Mouse (Mus musculus) cerebellum, adult 11-12 months (tissue): ENCODE data around the gene Orai1.
A peak's percentile ranks its signal among the peaks of the same experiment; 100 is the strongest.

Source experiments
- DNase-seq: peaks from one replicate; pipeline ENCODE4 v3.0.0; 2022

Orai1 gene

DNA sequence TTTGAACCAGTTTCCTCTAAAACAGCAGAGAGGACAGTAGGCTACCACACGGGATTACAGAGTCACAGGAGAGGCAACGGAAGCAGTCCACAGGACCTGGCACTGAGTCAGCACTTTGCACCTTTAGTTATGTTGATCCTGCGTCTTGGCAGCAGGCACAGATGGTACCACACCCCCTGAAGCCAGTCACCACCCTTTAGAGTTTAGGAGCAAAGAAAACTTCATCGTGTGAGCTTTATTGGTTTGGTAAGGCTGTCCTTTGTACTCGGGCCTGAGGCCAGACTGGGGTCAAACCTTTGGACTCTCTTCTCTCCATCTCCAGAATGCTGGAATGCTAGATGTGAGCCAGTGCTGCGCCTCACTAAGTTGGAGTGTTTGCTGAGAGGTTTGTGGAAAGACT, 20.7 kb downstream of the Orai1 start:
- no peak for DNase-seq

DNA sequence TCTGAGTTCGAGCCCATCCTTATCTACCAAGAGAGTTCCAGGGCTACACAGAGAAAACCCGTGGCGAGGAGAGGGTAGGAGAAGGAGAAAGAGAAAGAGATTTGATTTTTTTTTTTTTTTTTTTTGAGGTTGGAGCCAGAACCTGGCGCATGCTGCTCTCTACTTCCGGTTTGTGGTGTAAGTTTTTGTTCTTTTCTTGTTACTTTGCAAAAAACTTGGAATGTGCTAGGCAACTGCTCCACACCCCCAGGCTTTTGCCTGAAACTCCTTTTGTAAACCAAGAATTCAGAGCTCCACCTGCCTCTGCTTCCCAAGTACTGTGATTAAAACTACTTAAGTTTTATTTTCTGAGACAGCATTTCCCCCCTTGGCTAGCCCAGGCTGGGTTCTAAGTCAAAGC, 23.2 kb downstream of the Orai1 start:
- no peak for DNase-seq

DNA sequence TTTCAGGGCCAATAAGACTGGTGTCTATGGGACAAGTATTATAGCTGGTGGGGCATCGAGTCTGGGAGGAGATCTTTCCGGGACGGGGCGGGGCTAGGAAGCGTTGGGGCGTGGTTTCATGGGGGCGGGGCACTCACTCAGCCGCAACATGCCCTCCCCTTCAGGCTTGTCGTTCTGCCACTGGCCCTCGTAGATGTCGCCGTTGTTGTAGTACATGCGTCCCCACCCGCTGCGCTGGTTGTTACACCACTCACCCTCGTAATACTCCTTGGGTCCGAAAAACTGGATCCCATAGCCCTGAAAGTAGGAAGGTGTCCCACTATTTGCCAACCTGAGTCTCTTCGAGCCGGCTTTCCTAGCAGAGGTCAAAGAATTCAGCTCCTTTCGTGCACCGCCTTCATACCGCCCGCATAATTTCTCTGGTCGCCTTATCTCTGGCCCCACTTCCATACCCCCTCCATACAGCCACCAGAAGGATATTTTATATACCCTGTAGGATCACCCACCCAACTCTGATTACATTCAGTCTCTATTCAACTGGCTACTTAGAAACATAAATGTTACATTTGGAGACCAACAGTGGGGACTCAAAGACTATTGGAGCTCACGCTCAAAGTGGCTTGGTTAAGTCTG, 24.4 kb downstream of the Orai1 start:
- DNase-seq: no peak

DNA sequence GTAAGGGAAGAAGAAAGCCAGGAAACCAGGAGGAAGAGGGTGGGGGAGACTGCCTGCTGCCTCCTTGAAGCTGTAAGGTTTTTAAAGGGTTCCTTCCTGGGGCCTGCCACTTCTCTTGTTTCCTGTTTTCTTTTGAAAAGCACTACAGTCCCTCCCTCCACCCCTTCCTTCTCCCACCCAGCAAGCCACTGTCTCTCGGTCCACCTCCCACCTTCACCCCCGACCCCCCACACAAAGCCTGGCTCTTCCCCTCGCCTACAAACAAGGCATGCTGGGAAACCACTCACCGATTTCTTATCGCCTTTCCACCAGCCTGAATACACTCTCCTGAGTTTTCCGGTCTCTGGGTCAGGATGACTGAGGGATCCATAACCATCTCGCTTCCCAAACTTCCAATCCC, 25.9 kb downstream of the Orai1 start:
- no peak for DNase-seq

DNA sequence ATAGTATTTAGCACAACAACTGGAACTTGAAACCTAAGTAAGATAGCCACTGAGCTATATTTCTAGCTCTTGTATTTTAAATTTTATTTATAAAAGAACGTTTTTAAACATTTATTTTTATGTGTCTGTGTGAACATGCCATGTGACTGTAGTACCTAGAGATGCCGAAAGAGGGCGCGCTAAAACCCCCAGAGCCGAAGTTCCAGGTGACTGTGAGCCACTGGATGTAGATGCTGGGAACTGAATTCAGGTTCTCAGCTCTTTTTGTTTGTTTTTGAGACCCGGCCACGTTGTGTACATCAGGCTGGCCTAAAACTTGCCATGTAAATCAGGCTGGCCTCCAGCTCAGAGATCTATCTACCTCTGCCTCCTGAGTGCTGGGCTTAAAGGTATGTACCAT, 29.0 kb downstream of the Orai1 start:
- no peak for DNase-seq

DNA sequence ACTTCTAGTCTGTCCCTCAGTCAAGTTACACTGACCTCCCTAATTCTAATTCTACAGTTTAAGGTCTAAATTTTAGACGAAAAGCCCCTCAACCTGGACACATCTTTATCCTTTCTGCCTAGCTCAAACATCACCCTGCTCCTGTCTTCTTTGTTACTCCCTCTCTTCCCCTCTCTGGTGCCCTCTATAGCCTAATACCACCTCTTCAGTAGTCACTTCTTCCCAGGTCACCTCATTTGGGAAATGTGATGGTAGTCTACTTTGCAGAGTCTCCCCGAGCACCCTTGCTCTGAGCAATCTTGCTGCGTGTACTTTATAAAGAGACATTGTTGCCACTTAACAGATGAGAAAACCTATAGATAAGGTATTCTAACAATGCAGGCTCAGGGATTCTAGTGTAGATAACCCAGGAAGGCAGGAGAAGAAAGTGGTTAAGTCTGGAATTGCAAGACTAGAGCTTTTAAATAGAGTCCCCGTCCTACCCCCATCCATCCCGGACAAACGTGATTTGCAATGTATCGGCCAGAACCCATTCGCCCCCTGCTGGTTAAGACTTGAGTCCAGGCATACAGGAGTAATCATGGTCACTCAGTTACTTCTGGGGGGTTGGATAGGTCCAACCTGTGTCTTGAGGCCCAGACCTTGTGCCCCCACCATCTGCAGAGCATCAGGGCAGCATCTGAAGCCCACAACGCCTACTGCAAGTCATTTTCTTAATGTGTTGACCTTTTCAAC, 30.9 kb downstream of the Orai1 start:
- no peak for DNase-seq

DNA sequence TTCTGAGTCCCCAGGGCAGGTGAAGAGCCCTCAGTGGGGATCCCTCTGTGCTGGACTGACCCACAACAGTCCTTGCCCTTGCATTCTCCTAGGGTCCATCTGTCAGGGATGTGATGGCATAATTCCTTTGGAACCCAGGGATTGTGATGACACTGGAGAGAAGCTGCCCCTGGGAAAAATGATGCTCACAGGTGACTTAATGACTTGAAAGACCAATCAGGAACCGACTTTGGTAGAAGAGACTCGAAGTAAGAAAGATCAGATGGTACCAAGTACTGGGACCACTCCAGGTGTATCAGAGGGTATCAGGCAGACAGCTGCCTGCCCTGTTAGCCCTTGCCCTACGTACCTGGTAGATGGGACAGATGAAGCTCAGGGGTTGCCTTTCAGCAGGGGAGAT, 32.0 kb downstream of the Orai1 start, which contains the start of gene Morn3:
Gene Morn3 (minus strand): TSS at position 101 of the 400 bp plus-strand sequence.
- no peak for DNase-seq

DNA sequence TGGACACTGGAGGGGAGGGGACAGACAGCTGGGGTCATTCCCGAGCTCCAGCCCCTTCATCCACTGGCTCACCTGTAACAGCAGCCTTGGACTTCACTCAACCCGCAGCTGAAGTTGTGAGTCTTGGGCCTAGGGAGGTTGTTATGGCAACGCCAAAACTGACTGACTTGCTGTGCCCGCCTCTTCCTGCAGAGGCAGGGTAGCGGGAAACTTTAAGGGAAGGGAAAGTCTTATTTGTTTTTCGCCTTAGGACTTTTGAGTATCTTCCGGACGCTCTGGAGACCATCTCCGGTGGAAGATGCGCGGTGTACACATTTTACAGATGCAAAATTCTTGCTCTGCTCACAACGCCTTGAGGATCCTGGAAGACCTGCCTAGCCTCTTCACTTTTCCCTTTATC, 34.4 kb downstream of the Orai1 start:
- DNase-seq: no peak

DNA sequence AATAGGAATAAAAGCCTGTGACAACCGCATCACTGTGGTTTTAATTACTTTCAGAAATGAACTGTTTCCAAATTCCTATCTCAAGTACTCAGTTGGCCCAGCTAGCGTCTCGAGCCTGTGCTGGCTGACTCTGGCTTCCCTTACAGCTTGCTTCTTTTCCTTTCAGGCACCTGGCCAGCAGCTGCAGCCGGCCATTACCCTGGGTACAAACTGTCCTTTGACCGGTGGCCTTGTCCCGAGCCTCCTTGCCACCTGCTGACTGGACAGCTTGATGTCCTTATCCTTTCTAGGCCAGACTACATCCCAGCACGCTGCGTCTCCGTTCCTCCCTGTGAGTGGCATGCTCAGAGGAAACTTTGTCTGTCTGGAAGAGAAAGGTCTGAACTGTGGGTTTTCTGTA, 36.0 kb downstream of the Orai1 start:
- DNase-seq: peak; percentile 56

DNA sequence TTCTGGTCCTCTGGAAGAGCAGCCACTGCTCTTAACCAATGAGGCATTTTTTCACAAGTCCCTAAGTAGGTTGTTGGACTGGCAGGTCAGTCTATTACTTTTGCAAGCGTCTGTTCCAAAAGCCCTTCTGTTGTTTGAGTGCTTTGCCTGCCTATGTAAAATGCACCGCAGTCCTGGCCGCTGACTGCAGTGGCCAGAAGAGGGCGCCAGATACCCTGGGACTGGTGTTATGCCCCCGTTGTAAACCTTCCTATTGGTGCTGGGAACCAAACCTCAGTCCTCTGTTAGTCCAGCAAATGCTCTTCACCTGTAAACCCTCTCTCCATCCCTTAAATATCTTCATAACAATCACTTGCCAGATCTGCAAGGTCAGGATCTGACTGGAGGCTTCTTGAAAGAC, 36.9 kb downstream of the Orai1 start:
- no peak for DNase-seq

DNA sequence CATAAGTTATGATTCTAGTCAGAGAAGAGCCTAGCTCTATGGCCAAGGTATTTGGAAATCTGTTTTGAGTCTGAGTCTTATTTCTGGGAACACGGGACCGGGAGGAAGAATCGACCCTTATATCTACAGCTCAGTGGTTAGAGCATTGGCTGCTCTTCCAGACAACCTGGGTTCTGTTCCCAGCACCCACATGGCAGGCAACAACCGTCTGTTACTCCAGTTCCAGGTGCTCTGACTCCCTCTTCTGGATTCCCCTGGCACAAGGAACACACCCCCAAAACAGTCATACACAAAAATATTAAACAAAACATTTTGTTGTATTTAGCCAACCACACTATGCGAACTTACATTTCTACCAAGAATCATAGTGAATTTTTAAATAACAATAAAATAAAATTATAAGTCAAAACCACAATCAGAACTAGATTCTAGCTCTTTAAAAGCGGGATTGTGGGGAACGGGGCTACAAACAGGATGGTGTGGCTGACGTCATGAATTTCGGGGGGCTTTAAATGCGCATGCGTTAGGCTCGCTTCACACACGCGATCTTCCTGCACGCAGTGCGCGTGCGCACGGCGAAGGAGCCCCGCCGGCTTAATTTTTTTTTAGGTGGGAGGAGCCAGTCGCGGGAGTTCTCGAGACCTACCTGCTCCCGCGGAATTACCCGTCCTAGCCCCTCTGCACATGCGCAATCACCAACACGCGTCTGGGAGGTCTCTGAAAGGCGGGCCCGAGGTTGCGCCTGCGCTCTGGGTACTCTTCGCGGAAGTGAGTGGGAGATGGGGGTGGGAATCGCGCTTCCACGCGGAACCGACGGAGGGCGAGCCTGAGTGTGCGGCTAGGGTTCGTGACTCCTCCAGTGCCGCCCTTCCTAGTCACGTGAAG, 42.7 kb downstream of the Orai1 start:
- DNase-seq: peak; percentile 100

DNA sequence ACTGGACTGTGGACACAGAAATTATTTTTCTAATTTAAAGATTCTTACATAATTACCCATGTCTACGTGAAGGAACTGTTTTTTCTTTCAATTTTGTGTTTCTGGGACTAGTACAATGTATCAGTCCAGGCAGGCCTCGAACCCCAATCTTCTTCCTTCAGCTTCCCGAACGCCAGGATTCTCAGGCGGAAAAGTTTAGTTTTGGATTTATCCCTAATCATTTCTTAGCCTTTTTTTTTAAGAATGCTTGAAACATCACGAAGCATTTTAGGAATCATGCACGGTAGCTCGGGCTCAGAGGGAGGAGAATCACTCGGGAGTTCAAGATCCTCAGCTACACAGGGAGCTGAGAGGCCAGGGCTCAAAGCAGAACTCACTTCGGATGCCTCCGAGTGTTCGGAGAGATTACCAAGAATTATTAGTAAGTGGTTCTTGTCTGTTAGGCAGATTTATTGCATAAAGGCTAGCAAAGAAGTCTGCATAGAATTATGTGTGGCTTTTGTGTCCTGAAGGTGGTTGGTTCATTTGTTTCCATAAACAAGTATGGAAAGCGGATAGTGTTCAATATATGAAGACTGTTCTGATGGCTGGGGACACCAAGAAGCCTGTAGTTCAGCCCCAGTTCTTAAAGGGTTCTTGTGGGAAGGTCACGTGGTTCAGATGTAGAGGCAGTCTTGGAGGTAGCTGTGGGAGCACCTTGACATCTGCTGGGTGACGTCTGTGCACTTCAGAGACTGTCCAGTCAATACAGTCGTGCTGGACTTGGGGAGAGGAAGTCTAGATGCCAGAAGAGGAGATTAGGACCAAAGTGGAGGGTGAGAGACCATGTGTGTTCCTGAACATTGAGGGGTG, 43.6 kb downstream of the Orai1 start:
- DNase-seq: peak; percentile 46

DNA sequence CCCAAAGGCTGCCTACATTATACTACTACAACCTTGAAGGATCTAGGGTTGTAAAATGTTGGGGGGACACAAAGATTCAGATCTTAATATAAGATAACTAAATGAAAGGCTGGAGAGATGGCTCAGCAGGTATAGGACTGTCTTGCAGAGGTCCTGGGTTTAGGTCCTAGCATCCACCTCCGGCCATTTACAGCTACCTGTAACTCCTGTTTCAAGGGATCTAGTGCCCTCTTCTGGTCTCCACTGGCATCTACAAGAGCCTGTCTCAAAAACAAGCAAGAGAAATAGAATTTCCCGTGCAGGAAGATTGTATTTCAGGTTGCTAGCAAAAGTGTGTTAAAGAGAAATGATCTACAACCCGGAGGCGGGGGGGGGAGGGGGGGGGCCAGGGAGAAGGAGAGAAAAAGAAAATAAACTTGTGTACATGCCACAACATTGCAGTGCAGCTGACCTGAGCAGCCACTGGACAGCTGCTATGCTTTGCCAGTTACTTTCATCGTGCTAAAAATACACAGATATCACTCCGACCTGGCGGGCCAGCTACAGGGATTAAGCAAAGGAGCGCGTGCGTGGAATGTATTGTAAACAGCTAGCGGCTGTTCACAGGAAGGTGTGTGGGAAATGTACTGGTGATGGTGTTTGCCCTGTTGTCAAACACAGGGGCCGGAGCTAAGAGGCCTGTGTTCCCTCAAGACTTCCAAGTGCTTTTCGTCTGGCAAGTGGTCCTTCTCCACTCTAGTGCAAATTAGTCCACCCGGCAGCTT, 45.1 kb downstream of the Orai1 start:
- DNase-seq: peak; percentile 63

DNA sequence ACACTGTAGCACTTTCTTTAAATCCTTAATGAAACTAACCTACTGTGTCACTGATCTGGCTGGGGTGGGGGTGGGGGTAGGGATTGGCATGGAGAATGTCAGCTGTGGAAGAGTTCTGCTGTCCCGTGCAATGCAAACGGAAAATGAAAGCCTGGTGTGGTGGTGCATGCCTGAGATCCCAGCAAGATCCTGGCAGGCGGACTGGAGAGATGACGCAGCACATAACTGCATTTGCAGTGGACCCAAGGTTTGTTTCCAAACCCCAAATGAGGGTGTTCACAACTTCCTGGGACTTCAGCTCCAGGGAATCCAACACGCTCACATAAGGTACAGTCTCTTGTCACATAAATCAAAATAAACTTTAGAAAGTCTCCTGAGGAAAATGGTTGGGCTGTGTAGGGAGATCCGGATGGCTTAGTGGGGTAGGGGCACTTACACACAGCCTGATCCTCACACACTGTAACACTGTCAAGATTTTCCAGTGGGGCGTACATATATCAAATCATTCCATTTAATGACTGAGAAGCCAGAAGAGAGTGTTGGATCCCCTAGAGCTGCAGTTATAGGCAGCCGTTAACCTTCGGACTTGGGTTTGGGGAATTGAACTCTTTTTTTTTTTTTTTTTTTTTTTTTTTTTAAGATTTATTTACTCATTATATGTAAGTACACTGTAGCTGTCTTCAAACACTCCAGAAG, 46.0 kb downstream of the Orai1 start:
- DNase-seq: no peak

DNA sequence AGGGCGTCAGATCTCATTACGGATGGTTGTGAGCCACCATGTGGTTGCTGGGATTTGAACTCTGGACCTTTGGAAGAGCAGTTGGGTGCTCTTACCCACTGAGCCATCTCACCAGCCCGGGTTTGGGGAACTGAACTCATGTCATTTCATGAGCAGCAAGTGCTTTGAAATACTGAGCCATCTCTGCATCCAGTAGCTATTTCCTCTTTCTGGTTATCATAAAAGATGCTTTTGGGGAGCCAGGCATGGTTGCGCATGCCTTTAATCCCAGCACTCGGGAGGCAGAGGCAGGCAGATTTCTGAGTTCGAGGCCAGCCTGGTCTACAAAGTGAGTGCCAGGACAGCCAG, 46.5 kb downstream of the Orai1 start:
- DNase-seq: peak; percentile 3

DNA sequence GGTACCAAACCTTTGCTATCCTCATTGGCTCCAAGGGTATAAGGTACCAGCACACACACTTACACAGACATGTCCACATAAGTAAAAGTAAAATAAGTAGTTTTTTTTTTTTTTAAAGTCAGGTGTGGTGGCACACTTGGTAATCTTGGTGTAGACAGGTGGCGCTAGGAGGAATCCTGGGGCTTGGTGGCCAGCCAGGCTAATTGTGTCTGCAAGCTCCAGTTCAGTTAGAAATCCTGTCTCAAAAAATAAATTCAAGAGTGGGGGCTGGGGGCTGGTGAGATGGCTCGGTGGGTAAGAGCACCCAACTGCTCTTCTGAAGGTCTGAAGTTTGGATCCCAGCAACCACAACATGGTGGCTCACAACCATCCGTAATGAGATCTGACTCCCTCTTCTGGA, 48.3 kb downstream of the Orai1 start:
- DNase-seq: peak; percentile 42

DNA sequence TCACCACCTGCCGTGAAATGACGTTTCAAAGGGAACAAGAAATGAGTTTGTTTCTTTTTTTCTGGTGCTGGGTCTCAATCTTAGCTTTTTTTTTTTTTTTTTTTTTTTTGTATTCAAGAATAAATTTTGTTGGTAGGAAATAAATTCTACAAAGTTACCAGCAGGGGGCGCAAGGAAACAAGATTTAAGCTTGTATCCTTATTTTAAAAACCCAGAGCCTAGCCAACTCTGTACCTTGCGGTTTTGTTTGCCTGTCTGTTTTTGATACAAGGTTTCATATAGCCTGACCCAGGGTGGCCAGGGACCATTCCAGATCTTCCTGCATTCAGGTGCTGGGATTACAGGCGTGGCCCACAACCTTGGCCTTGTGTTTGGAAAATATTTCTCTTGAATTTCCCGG, 49.3 kb downstream of the Orai1 start:
- peak; percentile 63 for DNase-seq

DNA sequence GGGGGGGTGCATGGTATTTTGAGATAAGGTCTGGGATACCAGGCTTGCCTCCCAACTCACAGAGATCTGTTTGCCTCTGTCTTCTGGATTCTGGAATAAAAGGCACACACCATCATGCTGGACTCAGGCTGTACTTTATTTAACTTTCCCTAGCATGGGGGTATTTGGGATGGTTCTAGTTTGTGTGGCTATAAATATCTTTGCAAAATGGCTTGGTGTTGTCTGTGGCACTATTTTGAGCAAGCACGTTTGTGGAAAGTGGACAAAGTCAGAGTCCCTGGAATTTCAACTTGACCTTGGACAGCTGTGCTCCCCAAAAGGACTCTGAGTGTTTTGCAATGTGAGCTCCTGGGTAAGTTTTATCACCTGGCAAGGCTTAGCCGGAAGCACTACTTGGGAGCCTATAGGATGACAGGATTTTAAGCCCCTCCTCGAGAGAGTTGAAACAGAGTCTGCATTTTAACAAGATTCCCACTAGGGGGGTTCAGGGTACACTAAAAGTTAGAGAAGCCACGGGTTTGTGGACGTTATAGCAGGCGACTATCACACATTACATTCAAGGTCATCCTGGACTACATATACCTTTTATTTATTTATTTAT, 52.6 kb downstream of the Orai1 start:
- no peak for DNase-seq

DNA sequence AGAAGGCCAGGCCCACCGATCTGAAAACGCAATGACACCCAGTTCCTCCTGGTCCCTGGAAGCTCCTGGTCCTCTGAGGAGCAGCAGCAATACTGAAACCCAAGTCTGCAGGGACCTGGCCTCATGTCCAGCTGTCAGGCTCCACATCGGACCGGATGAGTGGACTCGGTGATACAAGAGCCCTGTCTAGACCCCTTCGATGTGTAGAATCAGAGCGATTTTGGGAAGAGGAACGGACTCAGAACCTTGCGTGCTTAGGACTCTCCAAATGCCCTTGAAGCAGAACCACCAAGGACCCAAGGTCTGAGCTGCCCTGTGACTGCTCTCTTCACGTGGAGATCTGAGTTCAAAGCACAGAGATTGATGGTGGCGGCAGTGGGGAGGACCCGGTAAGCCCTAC, 53.2 kb downstream of the Orai1 start, which contains the start of gene Tmem120b:
Gene Tmem120b (plus strand): TSS at position 301 of the 400 bp plus-strand sequence.
- DNase-seq: no peak

DNA sequence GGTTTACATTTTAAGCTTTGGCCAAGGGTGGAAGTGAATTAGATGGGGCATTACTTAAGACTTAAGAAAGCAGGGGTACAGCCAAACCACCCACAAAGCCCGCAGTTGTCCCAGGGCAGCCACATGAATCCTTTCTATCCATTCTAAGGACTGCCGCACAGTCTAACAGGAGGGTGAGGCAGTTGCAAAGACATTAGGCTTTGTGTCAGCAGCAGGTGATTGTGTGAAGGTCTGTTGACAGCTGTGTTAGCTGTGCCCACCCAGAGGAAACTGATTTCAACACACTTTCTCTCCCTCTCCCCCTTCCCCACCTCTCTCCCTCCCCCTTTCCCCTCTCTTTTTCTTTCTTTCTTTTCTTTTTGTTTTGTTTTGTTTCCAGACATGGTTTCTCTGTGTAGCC, 53.8 kb downstream of the Orai1 start:
- no peak for DNase-seq
